Mouse (Mus musculus) midbrain, embryonic 12.5 days (tissue): ENCODE results near the gene C8b. TPM values are rescaled to one million over a fixed set of nuclear protein-coding genes. Genes with fewer than 3 reads are reported as not detected.

ENCODE experiments used
- polyA plus RNA-seq: library from polyadenylated mRNA; unstranded; fragments of >200 nt; fragmentation: Nextera tagmentation; extraction: Ambion mirVana; gene quantifications from 2 replicates; pipeline ENCODE4 v1.2.1, GENCODE M21; 2016

Gene C8b
- polyA plus RNA-seq, 1 experiment from 2014 or later = not detected

Other genes with a start within 250 kb of the C8b start
- not detected in 2 replicates for gene Gm17662, start 91.0 kb downstream of the C8b start, polyA plus RNA-seq
- not detected in 2 replicates for gene C8a, start 110.1 kb downstream of the C8b start, polyA plus RNA-seq
- 0.26 and 0.27 TPM in 2 replicates for gene Fyb2, start 147.1 kb downstream of the C8b start, polyA plus RNA-seq